Mouse (Mus musculus) brain, adult 10 weeks (tissue): ENCODE data around the gene Apoc3. TPM values are rescaled to one million over a fixed set of nuclear protein-coding genes. Genes with fewer than 3 reads are reported as not detected.

ENCODE experiments used
- polyA plus RNA-seq: library from polyadenylated mRNA; stranded (reverse); fragments of 350-450 nt; fragmentation: Illumina TruSeq; extraction: RNeasy Lipid Tissue Mini Kit (QIAGEN cat#74804); gene quantifications from one replicate; pipeline ENCODE4 v1.2.3, GENCODE M21; 2015; ENCODE audit warnings: low read depth, low replicate concordance

Apoc3 gene
- polyA plus RNA-seq = 1.6 TPM

GRCm38 (mm10) chr9:46235596-46235648, at the start of gene Apoc3:
Apoc3 (minus strand) TSS chr9:46235636.

GRCm38 (mm10) chr9:46282631-46283436, 47.4 kb upstream of the Apoc3 start, which contains the start of gene Bud13:
Bud13 (plus strand) TSS chr9:46283008.

DNA sequence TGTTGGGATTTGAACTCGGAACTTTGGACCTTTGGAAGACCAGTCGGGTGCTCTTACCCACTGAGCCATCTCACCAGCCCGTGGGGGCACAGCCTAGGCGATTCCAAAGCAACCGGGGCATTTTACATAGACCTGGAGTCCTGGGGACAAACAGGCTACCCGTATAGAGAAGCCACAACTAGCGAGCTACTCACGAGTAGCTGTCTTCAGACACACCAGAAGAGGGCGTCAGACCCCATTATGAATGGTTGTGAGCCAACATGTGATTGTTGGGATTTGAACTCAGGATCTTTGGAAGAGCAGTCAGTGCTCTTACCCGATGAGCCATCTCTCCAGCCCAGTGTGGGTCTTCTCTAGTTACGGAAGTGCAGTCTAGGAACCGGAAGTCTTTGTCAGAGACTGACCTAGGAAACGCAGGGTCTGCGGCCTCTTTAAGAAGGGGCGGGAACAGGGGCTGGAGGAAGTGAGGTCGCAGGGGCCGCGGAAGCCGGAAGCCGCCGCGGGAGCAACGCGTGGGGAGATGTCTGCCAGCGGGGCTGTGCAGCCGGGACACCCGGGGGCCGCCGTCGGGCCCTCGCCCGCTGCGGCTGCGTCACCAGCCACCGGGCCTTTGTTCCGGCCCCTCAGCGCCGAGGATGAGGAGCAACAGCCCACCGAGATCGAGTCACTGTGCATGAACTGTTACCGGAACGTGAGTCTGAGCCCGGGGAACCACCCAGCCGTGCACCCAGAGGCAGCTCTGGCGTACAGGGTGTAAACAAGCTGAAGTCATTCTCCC, 37.4 kb upstream of the Apoc3 start, which contains the start of gene Zpr1:
TSS of gene Zpr1 (plus strand) at position 388 of the 778 bp plus-strand sequence.

DNA sequence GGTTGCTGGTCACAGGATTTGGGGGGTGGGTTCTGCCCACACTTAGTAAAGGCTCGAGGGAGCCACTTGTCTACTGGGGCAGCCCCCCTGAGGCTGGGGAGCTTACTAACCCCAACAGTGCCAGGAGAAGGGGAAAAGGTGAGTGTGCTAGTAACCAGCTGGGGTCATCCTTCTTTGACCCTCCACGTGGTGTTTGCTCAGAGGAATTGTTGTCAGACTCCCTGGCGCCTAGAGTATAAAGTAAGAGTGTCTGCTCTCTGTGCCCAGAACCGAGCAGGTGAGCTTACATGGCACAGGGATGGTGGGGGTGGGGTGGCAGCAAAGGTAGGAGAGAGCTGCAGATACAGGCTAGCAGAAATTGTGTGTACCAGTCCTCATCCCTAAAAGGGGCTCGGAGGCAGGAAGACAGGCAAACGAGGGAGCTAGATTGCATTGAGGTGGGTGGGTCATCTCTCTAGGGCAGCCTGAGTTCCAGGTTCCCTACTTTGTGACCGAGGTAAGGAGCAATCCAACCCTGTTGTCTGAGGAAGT, 33.0 kb upstream of the Apoc3 start, which contains the start of gene Apoa5:
TSS of gene Apoa5 (plus strand) at position 291 of the 531 bp plus-strand sequence.

GRCm38 (mm10) chr9:46240526-46241153, 5.2 kb upstream of the Apoc3 start, which contains the start of gene Apoa4:
Apoa4 (plus strand) TSS chr9:46240696.

GRCm38 (mm10) chr9:46228491-46228890, 6.9 kb downstream of the Apoc3 start, which contains the start of gene Apoa1:
Apoa1 (plus strand) TSS chr9:46228580.

Other genes starting within 250 kb of the Apoc3 start
- gene Pafah1b2, start 222.9 kb downstream of the Apoc3 start, polyA plus RNA-seq = 142 TPM
- 82.3 TPM for gene Sik3, start 222.8 kb downstream of the Apoc3 start, polyA plus RNA-seq
- 2.0 TPM for gene Apoa1, start 7.1 kb downstream of the Apoc3 start, polyA plus RNA-seq
- gene Apoa4, start 5.1 kb upstream of the Apoc3 start, polyA plus RNA-seq = not detected
- gene Apoa5, start 33.0 kb upstream of the Apoc3 start, polyA plus RNA-seq = not detected
- gene Zpr1, start 37.4 kb upstream of the Apoc3 start, polyA plus RNA-seq = 35.5 TPM
- gene Bud13, start 47.4 kb upstream of the Apoc3 start, polyA plus RNA-seq = 6.8 TPM
- gene 4931429L15Rik, start 84.3 kb upstream of the Apoc3 start, polyA plus RNA-seq = not detected